Mouse (Mus musculus) neural tube, embryonic 14.5 days (tissue): ENCODE results near the gene Gm21943. TPM values are rescaled to one million over a fixed set of nuclear protein-coding genes. Genes with fewer than 3 reads are reported as not detected.
"Not testable (repeated sequence)": the region's sequence is repeated elsewhere in the genome, so short reads cannot be mapped to it uniquely, and the experiment has no call there.

Experiments used
- ATAC-seq: fragments of 200-750 bp; cut with Nextera tagmentation; 2 replicates; pipeline ENCODE4 v1.8.0; 2017; ENCODE audit warnings: low read depth, mild to moderate bottlenecking, moderate TSS enrichment, moderate library complexity
- H3K27ac ChIP-seq: fragments of 300-500 bp; sonication (generic); 2 replicates; pipeline ENCODE4 v1.5.1; 2014; ENCODE audit warnings: low read depth, mild to moderate bottlenecking, control low read depth, low read length, moderate library complexity, mixed read lengths
- H3K27me3 ChIP-seq: fragments of 300-500 bp; sonication (generic); 2 replicates; pipeline ENCODE4 v1.6.1; 2014; ENCODE audit warnings: low read length; ENCODE audit not compliant: control insufficient read depth, insufficient read depth
- H3K36me3 ChIP-seq: fragments of 300-500 bp; sonication (generic); 2 replicates; pipeline ENCODE4 v1.6.1; 2014; ENCODE audit warnings: low read length, mixed read lengths; ENCODE audit not compliant: control insufficient read depth, insufficient read depth
- H3K4me1 ChIP-seq: fragments of 300-500 bp; sonication (generic); 2 replicates; pipeline ENCODE4 v1.6.1; 2014; ENCODE audit warnings: low read length; ENCODE audit not compliant: control insufficient read depth, insufficient read depth
- H3K4me2 ChIP-seq: fragments of 300-500 bp; sonication (generic); 2 replicates; pipeline ENCODE4 v1.6.1; 2014; ENCODE audit warnings: mild to moderate bottlenecking, low read depth, low read length, control low read depth
- H3K4me3 ChIP-seq: fragments of 300-500 bp; sonication (generic); 2 replicates; pipeline ENCODE4 v1.5.1; 2014; ENCODE audit warnings: low read depth, low read length, control low read depth, mixed read lengths
- H3K9ac ChIP-seq: fragments of 300-500 bp; sonication (generic); replicated peaks from 2 replicates; pipeline ENCODE4 v1.6.1; 2014; ENCODE audit warnings: low read depth, mild to moderate bottlenecking, control low read depth, low read length, mixed read lengths
- H3K9me3 ChIP-seq: fragments of 300-500 bp; sonication (generic); 2 replicates; pipeline ENCODE4 v1.6.1; 2016; ENCODE audit warnings: low read length; ENCODE audit not compliant: control insufficient read depth
- WGBS: fragments of 180-500 bp; shearing (Covaris S2); extraction: QIAGEN DNeasy Blood & Tissue Kit; methylation state at CpG from one replicate; pipeline ENCODE4 v1.1.7; 2014; 5-methylcytosine and 5-hydroxymethylcytosine counted together
- polyA plus RNA-seq: library from polyadenylated mRNA; unstranded; fragments of >200 nt; fragmentation: Nextera tagmentation; extraction: Ambion mirVana; gene quantifications from 2 replicates; pipeline ENCODE4 v1.2.1, GENCODE M21; 2014

Gm21943 gene
- polyA plus RNA-seq = not detected in 2 replicates

DNA sequence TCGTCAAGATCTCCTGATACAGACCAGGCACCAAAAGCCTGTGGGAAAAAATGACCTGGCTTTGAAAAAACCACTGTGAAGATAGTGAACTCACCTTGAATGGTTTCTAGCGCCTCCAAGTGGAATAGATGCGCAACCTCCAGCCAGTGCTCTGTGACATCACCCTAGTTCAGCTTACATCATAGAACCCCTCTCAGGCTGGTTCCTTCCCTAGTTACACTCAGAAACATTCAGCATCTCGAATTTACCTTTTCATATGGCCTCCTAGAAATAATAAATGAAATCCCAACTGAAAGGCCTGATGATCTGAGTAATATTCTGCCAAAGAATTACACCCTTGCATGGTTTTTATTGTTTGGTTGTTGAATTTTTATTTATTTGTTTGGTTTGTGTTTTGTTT is at the start of gene Gm21943:
Gene Gm21943, minus strand, starts transcription at position 101 of the 400 bp plus-strand sequence.
- not testable (repeated sequence) for H3K4me3 ChIP-seq, ATAC-seq, H3K4me1 ChIP-seq, H3K36me3 ChIP-seq, H3K9me3 ChIP-seq, H3K4me2 ChIP-seq, H3K27ac ChIP-seq, H3K9ac ChIP-seq, H3K27me3 ChIP-seq
- WGBS = no CpG with 5 or more reads among the region's 4 CpGs

Other genes starting within 250 kb of the Gm21943 start
- not detected in 2 replicates for gene Gm28961, start 172.0 kb upstream of the Gm21943 start, polyA plus RNA-seq